Mouse (Mus musculus) testis, adult 2 months (tissue): ENCODE measurements at regions not wholly inside any gene's neighbourhood (a gene's known extent, or its start where the extent isn't known, plus 50 kb on each side); places are given as distances from the start of the nearest gene placed in this dataset.

Experiments used
- CTCF ChIP-seq: fragments of 200-500 bp; IDR thresholded peaks from 2 replicates; pipeline ENCODE4 v1.5.1; 2012; ENCODE audit warnings: low read depth, mild to moderate bottlenecking, inconsistent platforms, low read length, moderate library complexity; ENCODE audit not compliant: control insufficient read depth, insufficient read depth, insufficient replicate concordance
- POLR2A ChIP-seq: fragments of 200-500 bp; IDR thresholded peaks from 2 replicates; pipeline ENCODE4 v1.6.1; 2012; ENCODE audit warnings: low read depth, mild to moderate bottlenecking, inconsistent platforms, low read length, moderate library complexity; ENCODE audit not compliant: control insufficient read depth

GRCm38 (mm10) chr3:41290535-41291307 is 207.9 kb upstream of the Pgrmc2 start:
- TF ChIP-seq CTCF = no peak
- TF ChIP-seq POLR2A = no peak
